Mouse (Mus musculus): ENCODE measurements around the gene Pip5kl1. TPM values are rescaled to one million over a fixed set of nuclear protein-coding genes. Genes with fewer than 3 reads are reported as not detected.

Pip5kl1 gene
- total RNA-seq, 2 experiments from 2014 or later = 4.4 to 5.0 TPM

DNA sequence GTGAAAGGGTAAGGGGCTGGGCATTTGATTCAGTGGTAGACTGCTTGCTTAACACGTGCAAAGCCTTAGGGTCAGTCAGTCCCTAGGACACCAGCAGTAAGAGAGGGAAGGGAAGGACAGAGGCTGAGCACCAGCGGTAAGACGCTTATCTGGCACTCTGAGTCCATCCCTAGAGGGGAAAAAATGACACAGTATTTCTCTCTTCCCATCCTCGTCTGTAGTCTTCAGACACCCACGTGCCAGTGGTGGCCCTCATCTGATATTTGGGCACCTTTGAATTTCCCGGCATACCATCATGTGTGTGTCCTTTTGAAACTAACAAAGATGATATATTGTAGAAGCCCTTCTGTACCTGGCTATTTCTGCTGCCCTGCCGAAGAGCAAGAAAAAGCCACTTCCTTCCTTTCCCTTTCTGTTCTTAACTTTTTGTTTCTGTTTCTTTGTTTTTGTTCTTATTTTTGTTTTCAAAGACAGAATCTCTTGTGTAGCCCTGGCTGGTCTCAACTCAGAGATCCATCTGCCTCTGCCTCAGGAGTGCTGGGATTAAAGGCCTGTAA is 20.9 kb upstream of the Pip5kl1 start:
- peak overlapping the region; percentile 55; the same call in 1 of the 2 replicates for H3K27ac ChIP-seq
- no peak overlapping the region for H3K4me3 ChIP-seq
- TF ChIP-seq CTCF (conservative IDR thresholded peaks at IDR 0.05) = no peak
- no peak for DNase-seq (ENCODE audit: low spot score in 2 of 2)

DNA sequence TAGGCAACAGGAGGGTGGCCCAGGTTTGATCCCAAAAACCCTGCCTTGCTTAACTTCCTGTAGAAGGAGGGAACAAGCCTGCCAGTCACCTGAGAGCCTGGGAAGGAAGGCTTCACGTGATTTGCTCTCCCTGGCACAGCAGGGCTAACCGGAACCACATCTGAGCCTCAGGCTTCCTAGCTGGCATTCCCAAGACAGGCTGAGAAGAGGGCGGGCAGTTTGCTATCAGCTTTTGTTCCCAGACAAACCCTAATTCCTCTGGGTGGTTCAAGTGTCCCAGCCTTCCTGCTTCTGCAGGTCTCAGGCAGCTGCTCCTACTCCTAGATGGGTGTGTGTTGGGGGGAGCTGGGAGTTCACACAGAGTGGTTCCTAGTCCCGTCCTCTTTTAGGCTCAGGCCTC is 19.1 kb upstream of the Pip5kl1 start:
- peak overlapping the region; percentile 63; the same call in 1 of the 2 replicates for H3K27ac ChIP-seq
- no peak overlapping the region for H3K4me3 ChIP-seq
- no peak for DNase-seq (ENCODE audit: low spot score in 2 of 2)
- no peak for TF ChIP-seq CTCF (conservative IDR thresholded peaks at IDR 0.05)

DNA sequence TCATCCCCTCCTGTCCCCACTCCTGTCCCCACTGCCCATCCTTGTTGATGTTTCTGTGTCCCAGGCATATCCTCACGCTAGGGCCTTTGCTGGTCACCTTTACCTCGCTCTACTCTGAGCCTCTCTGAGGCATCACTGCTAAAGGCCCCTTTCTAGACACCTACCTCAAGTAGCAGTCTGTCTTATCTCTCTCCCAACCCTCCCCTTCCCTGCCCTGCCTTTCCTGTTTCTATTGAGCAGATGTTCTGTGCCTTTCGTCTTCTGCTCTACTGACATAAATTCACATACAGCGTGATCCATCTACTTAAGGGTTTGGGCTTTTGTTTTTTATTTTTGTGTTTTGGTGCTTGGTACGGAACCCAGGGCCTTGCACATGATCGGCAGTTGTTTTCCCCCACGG is 18.6 kb upstream of the Pip5kl1 start:
- no peak overlapping the region for H3K4me3 ChIP-seq
- peak overlapping the region; percentile 63 for H3K27ac ChIP-seq
- no peak for DNase-seq (ENCODE audit: low spot score in 2 of 2)
- no peak for TF ChIP-seq CTCF (conservative IDR thresholded peaks at IDR 0.05)

DNA sequence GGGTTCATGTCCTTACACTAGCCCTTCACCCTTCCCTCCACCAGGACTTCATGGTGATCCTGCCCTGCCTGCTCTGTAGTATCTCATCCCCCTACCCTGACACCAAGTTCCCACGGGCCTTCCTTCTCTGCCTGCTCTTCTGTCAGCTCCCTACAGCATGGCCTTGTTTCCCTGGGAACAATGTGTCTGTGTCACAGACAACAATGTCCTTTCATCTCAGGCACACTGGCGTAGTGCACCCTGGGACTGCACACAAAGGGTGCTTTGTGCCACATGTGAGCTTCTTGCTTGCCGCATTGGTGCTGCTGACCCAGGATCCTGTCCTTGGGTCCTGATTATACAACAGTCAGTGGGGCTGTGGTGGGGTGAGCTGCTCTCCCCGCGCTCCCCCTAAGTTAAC is 15.0 kb upstream of the Pip5kl1 start:
- TF ChIP-seq CTCF (conservative IDR thresholded peaks at IDR 0.05) = 0 out of 2 replicates have a peak, but pooled peaks have one; percentile 4

DNA sequence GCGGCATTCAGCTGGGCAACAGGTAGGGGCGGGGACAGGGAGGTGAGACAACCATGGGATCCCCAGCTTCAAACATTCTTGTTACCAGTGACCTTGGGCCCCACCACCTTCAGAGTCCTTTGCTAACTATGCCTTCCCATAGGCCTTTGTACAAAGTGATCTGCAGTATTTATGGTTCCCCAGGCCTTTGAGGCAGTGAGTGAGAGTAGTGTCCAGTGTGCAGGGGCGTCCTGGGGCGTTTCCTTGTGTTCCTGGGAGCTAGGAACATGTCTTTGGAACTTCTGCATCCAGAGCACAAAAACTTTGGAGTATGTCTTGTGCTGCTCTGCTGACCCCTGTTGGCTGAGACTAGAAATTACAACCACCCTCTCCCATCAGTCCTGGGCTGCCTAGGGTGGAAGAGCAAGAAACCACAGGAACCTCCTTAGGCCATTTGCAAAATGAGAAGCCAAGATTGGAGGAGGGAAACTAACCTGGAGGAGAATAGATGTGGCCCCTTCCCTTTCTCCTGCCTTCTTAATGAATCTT is 8.0 kb upstream of the Pip5kl1 start:
- H3K27ac ChIP-seq = no peak overlapping the region
- peak; percentile 95 for TF ChIP-seq CTCF (conservative IDR thresholded peaks at IDR 0.05)
- DNase-seq (ENCODE audit: low spot score in 2 of 2) = peak; percentile 69 to 70
- no peak overlapping the region for H3K4me3 ChIP-seq

More for the DNA sequence above, 15.0 kb upstream of the Pip5kl1 start:
- peak overlapping the region; percentile 23; the same call in 1 of the 2 replicates for H3K4me3 ChIP-seq
- peak in 1 of 2 experiments; percentile 60 for DNase-seq (ENCODE audit: low spot score in 2 of 2)
- peak overlapping the region; percentile 90 for H3K27ac ChIP-seq

DNA sequence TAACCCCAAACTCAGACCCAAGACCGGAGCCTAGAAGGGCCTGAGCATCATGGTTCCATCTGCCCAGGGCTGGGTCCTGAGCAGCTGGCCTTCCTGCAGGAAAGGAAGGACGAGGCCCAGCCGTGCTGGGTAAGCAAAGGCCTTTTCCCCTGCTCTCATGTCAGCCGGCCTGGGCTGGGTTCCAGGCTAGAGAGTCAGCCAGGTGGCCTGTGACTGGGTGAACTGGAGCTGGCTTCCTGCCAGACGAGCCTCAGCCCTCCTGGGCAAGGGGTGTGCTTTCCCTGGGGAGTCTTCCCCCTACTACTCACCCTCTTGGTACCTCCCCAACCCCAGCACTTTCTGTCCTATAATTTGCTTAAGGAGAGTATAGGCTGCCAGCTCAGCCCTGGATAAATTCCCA is 6.4 kb upstream of the Pip5kl1 start:
- TF ChIP-seq CTCF (conservative IDR thresholded peaks at IDR 0.05) = no peak
- Histone ChIP-seq H3K27ac (peak overlapping the region; percentile 77), H3K4me3 (no peak overlapping the region)
- DNase-seq (ENCODE audit: low spot score in 2 of 2) = no peak

DNA sequence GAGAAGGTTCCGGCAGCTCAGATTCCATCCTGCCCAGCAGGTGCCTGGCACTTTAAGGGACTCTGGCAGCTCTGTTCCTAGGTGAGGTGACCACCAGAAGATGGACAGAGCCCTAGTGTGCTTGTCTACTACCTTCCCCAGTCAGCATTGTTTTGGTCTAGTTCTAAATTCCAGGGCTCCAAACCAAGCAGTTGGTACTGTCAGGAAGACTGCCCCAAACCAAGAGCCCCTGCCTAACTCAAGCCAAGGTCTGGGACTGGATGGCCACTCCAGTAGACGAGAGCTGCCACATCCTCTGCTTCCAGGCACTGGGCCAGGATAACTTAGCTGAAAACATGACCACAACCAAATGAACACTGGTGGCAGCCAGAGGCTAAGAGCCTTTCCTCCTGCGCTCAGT is 5.7 kb upstream of the Pip5kl1 start:
- TF ChIP-seq CTCF (conservative IDR thresholded peaks at IDR 0.05) = no peak
- Histone ChIP-seq H3K27ac (peak overlapping the region; percentile 77), H3K4me3 (no peak overlapping the region)
- DNase-seq (ENCODE audit: low spot score in 2 of 2) = no peak

DNA sequence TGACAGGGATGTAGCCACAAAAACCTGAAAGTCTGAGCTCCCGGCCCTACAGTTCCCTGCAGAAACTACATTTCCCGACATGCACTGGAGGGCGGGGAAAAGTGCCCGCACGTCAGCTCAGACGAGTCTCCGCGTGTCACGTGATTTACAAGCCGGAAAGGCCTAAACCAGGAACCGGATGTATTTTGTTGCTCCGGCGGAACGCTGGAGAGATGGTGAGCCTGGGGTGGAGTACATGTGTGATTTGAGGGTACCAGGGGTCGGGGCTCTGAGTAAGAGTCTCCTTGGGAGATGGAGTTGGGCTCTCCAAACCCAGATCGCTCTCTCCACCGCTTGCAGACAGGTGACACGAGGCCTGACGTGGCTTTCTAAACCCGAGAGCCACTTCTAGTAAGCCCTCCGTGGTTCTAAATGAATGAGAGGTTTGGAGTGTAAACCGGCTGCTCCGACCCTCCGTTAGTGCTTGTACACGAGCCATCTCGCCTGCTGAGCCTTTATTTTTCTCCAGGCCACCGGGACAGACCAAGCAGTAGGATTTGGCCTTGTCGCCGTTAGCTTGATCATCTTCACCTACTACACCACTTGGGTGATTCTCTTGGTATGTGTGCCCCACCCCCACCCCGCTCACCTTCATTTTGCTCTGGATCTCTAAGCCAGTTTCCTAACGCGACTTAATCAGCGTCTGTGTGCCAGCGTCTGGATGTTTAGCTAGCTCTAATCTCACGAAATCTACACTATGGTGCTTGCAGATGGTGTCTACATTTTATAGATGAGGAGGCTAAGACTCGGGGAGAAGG is 3.7 kb upstream of the Pip5kl1 start, which contains the start of gene Dpm2:
Dpm2 (plus strand) TSS at position 161 of the 797 bp plus-strand sequence.
- peak; percentile 91 to 94 for DNase-seq (ENCODE audit: low spot score in 2 of 2)
- peak within 1 kb of the TSS; percentile 92 for H3K4me3 ChIP-seq
- H3K27ac ChIP-seq = peak within 1 kb of the TSS; percentile 77
- TF ChIP-seq CTCF (conservative IDR thresholded peaks at IDR 0.05) = peak; percentile 55

DNA sequence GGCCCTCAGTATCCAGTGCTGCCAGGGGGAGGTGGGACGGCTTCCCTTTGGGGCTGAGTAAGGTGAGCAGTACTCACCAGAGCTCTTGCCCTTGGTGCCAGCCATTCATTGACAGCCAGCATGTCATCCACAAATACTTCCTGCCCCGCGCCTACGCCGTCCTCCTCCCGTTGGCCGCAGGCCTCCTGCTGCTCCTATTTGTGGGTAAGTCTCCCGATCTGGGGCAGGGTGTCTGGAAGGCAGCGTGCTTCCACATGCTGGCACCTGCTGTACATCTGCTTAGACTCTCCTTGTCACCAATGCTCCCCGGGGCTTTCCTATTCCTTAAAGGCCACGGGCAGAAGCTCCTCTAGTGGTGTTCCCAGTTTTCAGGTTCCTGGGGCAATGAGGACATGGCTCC is 2.4 kb upstream of the Pip5kl1 start:
- Histone ChIP-seq H3K27ac (no peak overlapping the region), H3K4me3 (peak overlapping the region; percentile 92; the same call in 1 of the 2 replicates)
- no peak for DNase-seq (ENCODE audit: low spot score in 2 of 2)
- no peak for TF ChIP-seq CTCF (conservative IDR thresholded peaks at IDR 0.05)

DNA sequence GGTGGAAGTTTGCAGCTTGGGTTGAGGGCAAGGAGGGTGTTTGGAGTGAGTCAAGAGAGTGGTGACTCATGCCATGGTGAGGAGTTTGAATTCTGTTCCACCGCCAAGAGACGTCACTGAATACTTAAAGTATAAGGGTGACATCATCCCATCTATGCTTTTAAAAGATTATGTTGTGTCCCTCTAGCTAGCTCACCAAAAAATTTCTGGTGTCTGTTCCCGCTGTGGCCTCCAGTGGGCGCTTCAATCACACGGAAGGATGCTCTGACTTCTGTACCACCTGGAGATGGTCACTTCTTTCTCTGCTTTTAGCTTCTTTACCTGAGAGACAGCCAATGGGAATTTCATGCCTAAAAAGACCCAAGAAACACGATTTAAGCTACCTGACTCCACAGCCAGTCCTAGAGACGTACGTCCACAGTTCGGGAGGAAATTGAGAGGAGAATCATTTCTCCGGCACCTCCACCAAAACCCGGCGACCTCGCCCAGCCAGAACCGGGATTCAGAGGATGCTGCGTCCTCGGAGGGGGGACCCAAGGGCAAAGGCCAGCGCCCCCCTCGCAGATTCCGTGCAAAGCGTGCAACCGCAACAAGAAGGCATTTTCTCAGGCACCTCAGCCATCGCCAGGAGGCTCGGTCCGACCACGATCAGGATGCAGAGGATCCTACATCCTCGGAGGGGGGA is 446 bp downstream of the Pip5kl1 start:
- H3K27ac ChIP-seq = peak overlapping the region; percentile 61
- peak overlapping the region; percentile 58 for H3K4me3 ChIP-seq
- peak; percentile 76 to 81 for DNase-seq (ENCODE audit: low spot score in 2 of 2)
- peak; percentile 90 for TF ChIP-seq CTCF (conservative IDR thresholded peaks at IDR 0.05)

DNA sequence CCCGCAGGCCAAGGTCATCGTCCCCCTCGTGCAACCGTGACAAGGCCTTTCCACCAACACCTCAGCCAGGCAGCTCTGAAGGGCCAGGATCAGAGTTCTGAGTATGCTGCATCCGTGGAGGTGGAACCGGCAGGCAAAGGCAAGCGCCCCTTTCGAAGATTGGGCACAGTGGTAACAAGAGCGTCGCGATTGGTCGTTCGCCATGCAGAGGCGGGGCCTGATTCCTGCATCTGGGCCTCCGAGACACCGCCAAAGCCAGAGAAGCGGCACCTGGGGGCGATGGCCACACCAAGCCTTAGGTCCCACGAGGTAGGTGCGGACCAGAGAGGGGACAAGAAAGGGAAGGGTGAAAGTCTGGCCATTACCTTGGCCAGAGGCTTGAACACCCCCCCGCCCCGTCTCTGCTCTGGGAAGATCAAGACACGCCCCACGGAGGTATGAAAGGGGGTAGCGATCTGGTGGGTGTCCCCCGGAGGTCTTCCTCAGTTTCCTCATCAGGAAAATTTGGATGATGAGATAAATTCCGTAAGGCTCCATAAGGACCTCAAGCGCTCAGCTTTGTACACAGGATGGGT is 1.1 kb downstream of the Pip5kl1 start, which contains the start of gene 9430097D07Rik:
9430097D07Rik (minus strand) TSS at position 99 of the 575 bp plus-strand sequence.
- TF ChIP-seq CTCF (conservative IDR thresholded peaks at IDR 0.05) = no peak
- peak within 1 kb of the TSS; percentile 61 for H3K27ac ChIP-seq

DNA sequence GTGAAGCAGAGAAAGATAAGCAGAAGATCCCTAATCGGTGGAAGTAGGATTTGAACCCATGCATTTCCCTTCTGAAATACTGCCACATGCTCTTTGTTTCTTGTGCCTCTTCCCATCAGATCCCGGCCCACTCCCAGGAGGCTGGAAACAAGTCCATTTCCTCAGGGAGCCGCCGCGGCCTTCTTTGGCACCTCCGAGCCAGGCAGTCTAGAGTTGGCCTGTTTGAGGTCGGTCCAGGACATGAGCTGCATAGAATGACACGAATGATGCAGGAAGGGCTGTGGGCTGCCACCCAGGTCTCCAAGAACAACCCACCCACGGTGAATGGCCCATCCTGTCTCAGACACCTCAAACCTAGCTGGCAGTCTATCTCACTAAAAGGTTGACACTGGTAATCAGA is 1.9 kb downstream of the Pip5kl1 start:
- DNase-seq (ENCODE audit: low spot score in 2 of 2) = no peak
- no peak for TF ChIP-seq CTCF (conservative IDR thresholded peaks at IDR 0.05)
- Histone ChIP-seq H3K27ac (no peak overlapping the region), H3K4me3 (no peak overlapping the region)

More for the DNA sequence above, 1.1 kb downstream of the Pip5kl1 start, which contains the start of gene 9430097D07Rik:
- H3K4me3 ChIP-seq = peak within 1 kb of the TSS; percentile 58
- DNase-seq (ENCODE audit: low spot score in 2 of 2) = peak; percentile 66 to 74

Data from layer of hippocampus, adult 2 months (tissue).